Mouse (Mus musculus): ENCODE results near the gene Mrps35. TPM values are rescaled to one million over a fixed set of nuclear protein-coding genes. Genes with fewer than 3 reads are reported as not detected.

Gene Mrps35
- total and polyA plus RNA-seq, 2 experiments from 2014 or later, result 17.6 to 196 TPM

- WGBS, result 86% methylated on average over 7 of the region's 7 CpGs
- no peak for DNase-seq (ENCODE audit: low spot score)
- H3K4me2 ChIP-seq (ENCODE audit: low read depth, low read length), result no peak overlapping the region
- H3K9me3 ChIP-seq (replicated peaks; ENCODE audit: control insufficient read depth, low read length), result no peaks in the 10 kb centered on the region
- no peak overlapping the region for H3K4me3 ChIP-seq (ENCODE audit: low read depth, low read length)
- no peaks in the 10 kb centered on the region for H3K27me3 ChIP-seq (ENCODE audit: control insufficient read depth, insufficient read depth, low read length)
- H3K36me3 ChIP-seq (replicated peaks; ENCODE audit: control insufficient read depth, insufficient read depth, low read length), result peaks cover 73% of the 10 kb centered on the region
- no peaks in the 10 kb centered on the region for H3K4me1 ChIP-seq (ENCODE audit: control insufficient read depth, insufficient read depth)
- no peak overlapping the region for H3K9ac ChIP-seq (replicated peaks; ENCODE audit: low read depth, low read length)
- TF ChIP-seq CTCF (IDR thresholded peaks at IDR 0.05; ENCODE audit: low read depth) (no peak), EP300 (IDR thresholded peaks at IDR 0.05; ENCODE audit: low read depth) (no peak)
- no peak overlapping the region for H3K27ac ChIP-seq (ENCODE audit: low read depth)
- ATAC-seq (ENCODE audit: insufficient read depth, low read depth), result no peak
Observed at GRCm38 (mm10) chr6:147062034-147062433, 19.5 kb downstream of the Mrps35 start.

- TF ChIP-seq EP300 (IDR thresholded peaks at IDR 0.05; ENCODE audit: low read depth) (no peak), CTCF (IDR thresholded peaks at IDR 0.05; ENCODE audit: low read depth) (no peak)
- no peak for DNase-seq (ENCODE audit: low spot score)
- no peaks in the 10 kb centered on the region for H3K27me3 ChIP-seq (ENCODE audit: control insufficient read depth, insufficient read depth, low read length)
- no peak overlapping the region for H3K9ac ChIP-seq (replicated peaks; ENCODE audit: low read depth, low read length)
- H3K36me3 ChIP-seq (replicated peaks; ENCODE audit: control insufficient read depth, insufficient read depth, low read length), result peaks cover 76% of the 10 kb centered on the region
- 72% methylated on average over 7 of the region's 7 CpGs for WGBS
- no peaks in the 10 kb centered on the region for H3K9me3 ChIP-seq (replicated peaks; ENCODE audit: control insufficient read depth, low read length)
- H3K4me1 ChIP-seq (ENCODE audit: control insufficient read depth, insufficient read depth), result no peaks in the 10 kb centered on the region
- H3K4me3 ChIP-seq (ENCODE audit: low read depth, low read length), result no peak overlapping the region
- H3K4me2 ChIP-seq (ENCODE audit: low read depth, low read length), result no peak overlapping the region
- ATAC-seq (ENCODE audit: insufficient read depth, low read depth), result no peak
- no peak overlapping the region for H3K27ac ChIP-seq (ENCODE audit: low read depth)
Observed at GRCm38 (mm10) chr6:147062694-147063093, 20.1 kb downstream of the Mrps35 start.

DNA sequence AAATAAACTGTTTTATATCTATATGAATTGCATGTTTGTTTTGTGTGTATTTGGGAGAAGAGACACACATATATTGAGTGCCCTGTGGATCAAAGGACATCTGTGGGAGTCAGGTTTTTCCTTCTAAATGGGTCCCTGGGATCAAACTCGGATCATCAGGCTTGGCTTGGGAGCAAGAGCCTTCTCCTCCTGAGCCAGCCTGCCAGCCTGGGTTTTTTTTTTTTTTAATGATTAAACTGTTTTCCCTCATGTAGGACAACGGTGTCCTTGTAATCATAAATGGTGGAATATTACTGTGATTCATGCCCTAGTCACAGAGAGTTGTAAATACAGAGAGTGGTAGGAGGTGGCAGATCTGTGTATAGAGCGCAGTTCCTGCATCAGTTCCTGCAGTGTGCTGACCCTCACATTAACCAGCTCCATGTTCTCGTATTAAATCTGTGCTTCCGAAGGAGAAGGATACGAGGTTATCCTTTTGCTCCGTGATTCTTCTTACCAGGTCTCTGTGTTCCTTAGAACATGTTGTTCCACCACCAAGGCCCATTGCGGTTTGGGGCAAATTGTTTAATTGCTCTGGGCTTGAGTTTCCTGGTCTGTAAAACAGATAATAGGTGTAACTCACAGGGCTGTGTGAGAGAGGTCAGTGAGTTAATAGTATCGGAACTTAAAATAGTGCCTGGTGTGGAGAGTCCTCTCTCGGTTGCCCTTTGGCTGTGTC, 21.8 kb downstream of the Mrps35 start:
- peaks cover 73% of the 10 kb centered on the region for H3K36me3 ChIP-seq (replicated peaks; ENCODE audit: control insufficient read depth, insufficient read depth, low read length)
- H3K4me2 ChIP-seq (ENCODE audit: low read depth, low read length), result no peak overlapping the region
- no peaks in the 10 kb centered on the region for H3K9me3 ChIP-seq (replicated peaks; ENCODE audit: control insufficient read depth, low read length)
- H3K4me3 ChIP-seq (ENCODE audit: low read depth, low read length), result no peak overlapping the region
- no peaks in the 10 kb centered on the region for H3K27me3 ChIP-seq (ENCODE audit: control insufficient read depth, insufficient read depth, low read length)
- no peak overlapping the region for H3K27ac ChIP-seq (ENCODE audit: low read depth)
- ATAC-seq (ENCODE audit: insufficient read depth, low read depth) (no peak), DNase-seq (ENCODE audit: low spot score) (no peak)
- no peak for TF ChIP-seq EP300 (IDR thresholded peaks at IDR 0.05; ENCODE audit: low read depth)
- no peak overlapping the region for H3K9ac ChIP-seq (replicated peaks; ENCODE audit: low read depth, low read length)
- H3K4me1 ChIP-seq (ENCODE audit: control insufficient read depth, insufficient read depth), result no peaks in the 10 kb centered on the region
- 87% methylated on average over 10 of the region's 10 CpGs for WGBS

DNA sequence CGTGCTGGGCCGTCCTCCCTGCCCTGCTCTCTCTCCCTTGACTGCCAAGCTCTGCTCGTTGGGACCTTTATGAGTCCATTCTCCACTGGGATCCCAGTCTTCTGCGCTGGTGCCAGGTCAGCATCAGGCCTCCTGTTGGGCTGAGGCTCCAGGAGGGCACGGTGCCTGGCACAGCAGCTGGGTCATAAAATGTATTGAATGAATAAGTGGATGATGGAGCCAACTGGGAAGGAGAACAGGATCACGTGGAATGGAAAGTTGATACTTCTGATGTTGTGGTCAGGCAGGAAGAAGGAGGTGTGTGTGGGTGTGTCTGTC, 22.3 kb downstream of the Mrps35 start:
- DNase-seq (ENCODE audit: low spot score) (no peak), ATAC-seq (ENCODE audit: insufficient read depth, low read depth) (no peak)
- H3K27ac ChIP-seq (ENCODE audit: low read depth), result no peak overlapping the region
- no peak overlapping the region for H3K9ac ChIP-seq (replicated peaks; ENCODE audit: low read depth, low read length)
- H3K9me3 ChIP-seq (replicated peaks; ENCODE audit: control insufficient read depth, low read length), result no peaks in the 10 kb centered on the region
- no peak overlapping the region for H3K4me3 ChIP-seq (ENCODE audit: low read depth, low read length)
- no peaks in the 10 kb centered on the region for H3K4me1 ChIP-seq (ENCODE audit: control insufficient read depth, insufficient read depth)
- WGBS, result 85% methylated on average over 6 of the region's 6 CpGs
- H3K4me2 ChIP-seq (ENCODE audit: low read depth, low read length), result no peak overlapping the region
- H3K27me3 ChIP-seq (ENCODE audit: control insufficient read depth, insufficient read depth, low read length), result no peaks in the 10 kb centered on the region
- H3K36me3 ChIP-seq (replicated peaks; ENCODE audit: control insufficient read depth, insufficient read depth, low read length), result peaks cover 71% of the 10 kb centered on the region
- TF ChIP-seq EP300 (IDR thresholded peaks at IDR 0.05; ENCODE audit: low read depth) (no peak), CTCF (IDR thresholded peaks at IDR 0.05; ENCODE audit: low read depth) (no peak)

GRCm38 (mm10) chr6:147075808-147076387, 33.3 kb downstream of the Mrps35 start:
- no peak overlapping the region for H3K4me2 ChIP-seq (ENCODE audit: low read depth, low read length)
- DNase-seq (ENCODE audit: low spot score) (no peak), ATAC-seq (ENCODE audit: insufficient read depth, low read depth) (no peak)
- H3K27ac ChIP-seq (ENCODE audit: low read depth), result no peak overlapping the region
- TF ChIP-seq CTCF (IDR thresholded peaks at IDR 0.05; ENCODE audit: low read depth), result no peak
- no peak for TF ChIP-seq EP300 (IDR thresholded peaks at IDR 0.05; ENCODE audit: low read depth)
- no peaks in the 10 kb centered on the region for H3K9me3 ChIP-seq (replicated peaks; ENCODE audit: control insufficient read depth, low read length)
- H3K36me3 ChIP-seq (replicated peaks; ENCODE audit: control insufficient read depth, insufficient read depth, low read length), result peaks cover 25% of the 10 kb centered on the region
- H3K9ac ChIP-seq (replicated peaks; ENCODE audit: low read depth, low read length), result no peak overlapping the region
- no peaks in the 10 kb centered on the region for H3K4me1 ChIP-seq (ENCODE audit: control insufficient read depth, insufficient read depth)
- no peak overlapping the region for H3K4me3 ChIP-seq (ENCODE audit: low read depth, low read length)
- WGBS, result 47% methylated on average over 5 of the region's 5 CpGs
- H3K27me3 ChIP-seq (ENCODE audit: control insufficient read depth, insufficient read depth, low read length), result no peaks in the 10 kb centered on the region

DNA sequence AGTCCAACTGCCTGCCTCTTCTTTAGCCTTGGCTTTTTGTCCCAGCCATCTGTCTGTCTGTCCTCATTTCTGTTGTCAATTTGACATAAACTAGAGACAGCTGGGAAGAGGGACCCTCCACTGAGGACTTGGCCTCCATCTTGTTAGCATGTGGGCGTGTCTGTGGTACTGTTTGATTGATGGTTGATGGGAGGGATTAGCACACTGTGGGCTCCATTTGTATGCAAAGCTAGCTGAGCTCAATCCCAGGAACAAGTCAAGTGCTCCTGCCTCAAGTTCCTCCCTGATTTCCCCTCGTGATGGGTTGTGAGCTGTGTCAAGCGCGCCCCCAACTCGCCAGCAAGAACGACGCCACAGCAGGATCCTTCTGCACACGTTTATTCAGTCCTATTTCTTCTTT, 34.3 kb downstream of the Mrps35 start:
- Histone ChIP-seq H3K36me3 (replicated peaks; ENCODE audit: control insufficient read depth, insufficient read depth, low read length) (peaks cover 16% of the 10 kb centered on the region), H3K9ac (replicated peaks; ENCODE audit: low read depth, low read length) (no peak overlapping the region), H3K27me3 (ENCODE audit: control insufficient read depth, insufficient read depth, low read length) (no peaks in the 10 kb centered on the region), H3K4me2 (ENCODE audit: low read depth, low read length) (no peak overlapping the region), H3K4me1 (ENCODE audit: control insufficient read depth, insufficient read depth) (no peaks in the 10 kb centered on the region), H3K4me3 (ENCODE audit: low read depth, low read length) (no peak overlapping the region), H3K27ac (ENCODE audit: low read depth) (no peak overlapping the region), H3K9me3 (replicated peaks; ENCODE audit: control insufficient read depth, low read length) (no peaks in the 10 kb centered on the region)
- DNase-seq (ENCODE audit: low spot score), result no peak
- TF ChIP-seq CTCF (IDR thresholded peaks at IDR 0.05; ENCODE audit: low read depth) (no peak), EP300 (IDR thresholded peaks at IDR 0.05; ENCODE audit: low read depth) (no peak)
- 86% methylated on average over 8 of the region's 8 CpGs for WGBS
- no peak for ATAC-seq (ENCODE audit: insufficient read depth, low read depth)
